Mouse (Mus musculus) bone marrow macrophage, adult 2 months (primary cell): Measurements from ENCODE around the gene Zdhhc6. TPM values are rescaled to one million over a fixed set of nuclear protein-coding genes. Genes with fewer than 3 reads are reported as not detected.

Source experiments
- H3K27ac ChIP-seq: 2 replicates; pipeline ENCODE4 v1.5.1; 2012; ENCODE audit warnings: low read depth, low read length; ENCODE audit not compliant: insufficient read depth
- H3K4me1 ChIP-seq: 2 replicates; pipeline ENCODE4 v1.6.1; 2012; ENCODE audit warnings: low read length; ENCODE audit not compliant: control insufficient read depth, insufficient read depth
- H3K4me3 ChIP-seq: 2 replicates; pipeline ENCODE4 v1.5.1; 2012; ENCODE audit warnings: mild to moderate bottlenecking, low read length, moderate library complexity; ENCODE audit not compliant: insufficient read depth
- CTCF ChIP-seq: IDR thresholded peaks from 2 replicates; pipeline ENCODE4 v1.5.1; 2012; ENCODE audit warnings: low read depth, mild to moderate bottlenecking, low read length, moderate library complexity
- POLR2A ChIP-seq: IDR thresholded peaks from 2 replicates; pipeline ENCODE4 v1.6.1; 2012; ENCODE audit warnings: mild to moderate bottlenecking, low read depth, low read length, borderline replicate concordance
- polyA plus RNA-seq: library from polyadenylated mRNA; stranded (reverse); fragments of >200 nt; gene quantifications from 2 replicates; pipeline ENCODE4 v1.2.4, GENCODE M21; 2012; ENCODE audit not compliant: missing spikeins, insufficient read depth, insufficient read length

The Zdhhc6 gene
- polyA plus RNA-seq, 1 experiment, result 43.4 TPM

- Histone ChIP-seq H3K4me1 (peaks cover 57% of the 10 kb centered on the region), H3K4me3 (no peak overlapping the region), H3K27ac (no peak overlapping the region; the same call in 1 of the 2 replicates)
- TF ChIP-seq CTCF (no peak), POLR2A (no peak)
Measured at GRCm38 (mm10) chr19:55292210-55292850, 23.5 kb downstream of the Zdhhc6 start.

GRCm38 (mm10) chr19:55290621-55291270 is 25.1 kb downstream of the Zdhhc6 start:
- peaks cover 62% of the 10 kb centered on the region for H3K4me1 ChIP-seq
- TF ChIP-seq POLR2A (no peak), CTCF (no peak)
- no peak overlapping the region for H3K4me3 ChIP-seq
- no peak overlapping the region for H3K27ac ChIP-seq

GRCm38 (mm10) chr19:55288974-55289373 is 26.9 kb downstream of the Zdhhc6 start:
- H3K4me1 ChIP-seq, result peaks cover 57% of the 10 kb centered on the region
- TF ChIP-seq POLR2A (no peak), CTCF (no peak)
- H3K4me3 ChIP-seq, result no peak overlapping the region
- H3K27ac ChIP-seq, result no peak overlapping the region

GRCm38 (mm10) chr19:55286034-55286433 is 29.8 kb downstream of the Zdhhc6 start:
- TF ChIP-seq POLR2A, result no peak
- no peak for TF ChIP-seq CTCF
- Histone ChIP-seq H3K4me1 (peaks cover 43% of the 10 kb centered on the region), H3K27ac (no peak overlapping the region), H3K4me3 (no peak overlapping the region)

GRCm38 (mm10) chr19:55284093-55284492 is 31.7 kb downstream of the Zdhhc6 start:
- TF ChIP-seq CTCF (no peak), POLR2A (no peak)
- Histone ChIP-seq H3K4me3 (no peak overlapping the region), H3K4me1 (peaks cover 29% of the 10 kb centered on the region), H3K27ac (no peak overlapping the region)

- TF ChIP-seq CTCF, result no peak
- no peak for TF ChIP-seq POLR2A
- Histone ChIP-seq H3K27ac (no peak overlapping the region), H3K4me3 (no peak overlapping the region), H3K4me1 (peaks cover 8% of the 10 kb centered on the region)
Measured at GRCm38 (mm10) chr19:55276770-55277169, 39.1 kb downstream of the Zdhhc6 start.

GRCm38 (mm10) chr19:55276100-55276499 is 39.7 kb downstream of the Zdhhc6 start:
- no peak for TF ChIP-seq CTCF
- TF ChIP-seq POLR2A, result no peak
- H3K4me3 ChIP-seq, result no peak overlapping the region
- no peak overlapping the region for H3K27ac ChIP-seq

GRCm38 (mm10) chr19:55273340-55273739 is 42.5 kb downstream of the Zdhhc6 start:
- Histone ChIP-seq H3K4me1 (peaks cover 8% of the 10 kb centered on the region), H3K27ac (no peak overlapping the region), H3K4me3 (no peak overlapping the region)
- no peak for TF ChIP-seq CTCF
- TF ChIP-seq POLR2A, result no peak

More at GRCm38 (mm10) chr19:55276100-55276499, 39.7 kb downstream of the Zdhhc6 start:
- H3K4me1 ChIP-seq, result peaks cover 2% of the 10 kb centered on the region; the same call in 1 of the 2 replicates

- H3K4me1 ChIP-seq, result peaks cover 15% of the 10 kb centered on the region
- no peak for TF ChIP-seq POLR2A
- TF ChIP-seq CTCF, result no peak
- no peak overlapping the region for H3K27ac ChIP-seq
- no peak overlapping the region for H3K4me3 ChIP-seq
Measured at GRCm38 (mm10) chr19:55271448-55271847, 44.4 kb downstream of the Zdhhc6 start.

- Histone ChIP-seq H3K4me1 (peaks cover 21% of the 10 kb centered on the region), H3K27ac (no peak overlapping the region), H3K4me3 (no peak overlapping the region)
- TF ChIP-seq POLR2A, result no peak
- TF ChIP-seq CTCF, result no peak
Measured at GRCm38 (mm10) chr19:55269051-55269450, 46.8 kb downstream of the Zdhhc6 start.

GRCm38 (mm10) chr19:55268150-55268549 is 47.7 kb downstream of the Zdhhc6 start:
- Histone ChIP-seq H3K4me1 (peaks cover 21% of the 10 kb centered on the region), H3K27ac (no peak overlapping the region), H3K4me3 (no peak overlapping the region)
- TF ChIP-seq CTCF, result no peak
- TF ChIP-seq POLR2A, result no peak
